Mouse (Mus musculus) kidney, adult 11 months (tissue): ENCODE measurements around the gene Cldn7.
"Not testable (repeated sequence)": the region's sequence is repeated elsewhere in the genome, so short reads cannot be mapped to it uniquely, and the experiment has no call there.

Source experiments
- DNase-seq: peaks from one replicate; pipeline ENCODE4 v3.0.0; 2022

The Cldn7 gene

DNA sequence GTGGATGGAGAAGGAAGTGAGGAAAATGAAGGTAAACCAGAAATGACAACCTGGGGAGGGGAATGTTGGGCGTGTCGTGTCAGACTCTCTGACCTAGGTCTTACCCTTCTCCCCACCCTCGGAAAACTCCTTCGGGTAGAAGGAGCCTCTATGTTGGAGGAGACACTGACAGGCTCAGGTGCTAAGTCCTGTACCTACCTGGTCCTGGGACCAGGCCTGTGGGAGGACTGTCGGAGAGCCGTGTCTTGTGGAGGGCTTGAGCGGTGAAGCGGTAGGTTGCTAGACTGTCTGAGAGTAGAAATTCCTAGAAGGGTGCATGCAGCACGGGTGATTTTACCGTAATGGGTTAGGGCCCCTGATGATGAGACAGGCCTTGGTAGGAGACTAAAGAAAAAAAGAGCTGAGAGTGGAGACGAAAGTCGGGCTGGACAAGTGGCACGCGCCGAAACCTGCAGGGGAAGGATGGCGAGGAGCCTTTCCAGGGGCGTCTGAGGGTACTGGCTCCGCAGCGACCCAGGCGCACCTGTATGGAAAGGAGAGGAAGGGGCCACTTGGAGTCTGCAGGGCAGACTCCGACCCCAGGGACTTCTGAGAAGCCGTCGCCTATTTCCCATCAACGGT lies at the start of gene Cldn7:
Cldn7 (plus strand) TSS at position 130 of the 621 bp plus-strand sequence.
- DNase-seq, result no peak

- DNase-seq, result no peak
Measured at GRCm38 (mm10) chr11:69914917-69915430, 49.6 kb upstream of the Cldn7 start.

- no peak for DNase-seq
Measured at GRCm38 (mm10) chr11:69915667-69916627, 48.6 kb upstream of the Cldn7 start.

GRCm38 (mm10) chr11:69916652-69917378 lies 47.8 kb upstream of the Cldn7 start:
- not testable (repeated sequence) for DNase-seq

GRCm38 (mm10) chr11:69917379-69917948 lies 47.1 kb upstream of the Cldn7 start:
- no peak for DNase-seq

DNA sequence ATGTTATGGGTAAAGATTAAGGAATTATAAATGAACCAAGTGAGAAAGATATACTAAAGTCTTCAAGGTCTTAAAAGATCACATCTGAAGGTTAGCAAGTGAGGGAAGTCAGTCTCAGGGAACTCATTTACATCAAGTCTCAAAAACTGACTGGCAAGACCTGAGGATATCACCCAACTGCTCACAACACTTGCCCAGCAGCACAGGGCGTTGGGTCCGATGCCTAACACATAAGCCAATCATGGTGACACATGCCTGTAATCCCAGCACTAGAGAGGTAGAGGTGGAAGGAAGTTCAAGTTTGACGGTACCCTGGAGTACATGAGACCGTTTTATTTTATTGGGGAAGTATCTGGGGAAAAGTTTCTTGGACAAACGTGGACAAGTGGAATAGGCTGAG lies 46.5 kb upstream of the Cldn7 start:
- DNase-seq, result no peak

DNA sequence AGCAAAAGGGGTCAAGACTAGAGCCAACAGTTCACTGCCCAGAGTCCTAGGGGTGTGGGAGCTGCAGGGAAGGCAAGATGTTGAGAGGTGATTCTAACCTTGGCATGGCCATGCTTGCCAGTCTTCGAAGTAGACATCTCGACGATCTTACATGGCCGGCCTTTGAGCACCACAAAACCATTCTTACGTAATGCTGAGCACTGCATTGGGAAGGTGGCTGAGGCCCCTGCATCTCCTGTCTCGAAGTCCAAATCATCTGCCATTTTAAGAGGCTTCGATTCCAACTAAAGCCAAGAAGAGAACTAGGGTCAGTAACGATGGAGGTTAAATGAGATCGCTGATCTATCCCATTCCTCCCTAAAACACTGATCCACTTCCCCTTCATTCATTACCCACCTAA lies 45.5 kb upstream of the Cldn7 start:
- no peak for DNase-seq

DNA sequence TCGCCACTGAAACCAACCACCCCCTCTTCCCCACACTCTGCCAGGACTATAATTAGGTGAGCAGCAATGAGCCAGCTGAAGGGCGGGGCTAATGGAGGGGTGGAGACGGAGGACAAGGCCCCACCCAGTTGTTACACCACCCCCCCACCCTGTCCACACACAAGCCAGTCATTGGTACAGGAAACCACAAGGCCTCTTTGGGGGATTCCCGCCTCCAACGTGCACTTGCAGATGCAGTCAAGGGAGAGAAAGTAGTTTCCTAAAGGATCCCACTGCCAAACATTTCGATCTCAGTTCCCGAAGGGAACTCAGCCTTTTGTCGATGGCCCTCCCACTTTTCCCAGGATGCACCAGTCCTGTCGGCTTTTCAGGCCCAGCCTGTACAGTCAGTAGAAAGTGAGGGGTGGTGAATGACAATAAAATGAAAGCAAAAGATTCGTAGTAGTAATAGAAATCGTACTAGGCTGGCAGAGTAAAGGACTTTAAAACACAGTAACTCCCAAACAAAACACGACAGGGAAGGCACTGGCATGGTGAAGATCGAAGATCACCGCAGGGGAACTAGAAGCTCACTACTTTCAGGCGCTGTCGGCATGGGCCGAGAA lies 44.8 kb upstream of the Cldn7 start:
- peak; percentile 84 for DNase-seq

- DNase-seq, result peak; percentile 59
Measured at GRCm38 (mm10) chr11:69920266-69921031, 44.1 kb upstream of the Cldn7 start.

- peak; percentile 100 for DNase-seq
Measured at GRCm38 (mm10) chr11:69921114-69922011, 43.2 kb upstream of the Cldn7 start, which contains the start of gene Eif5a. Gene Eif5a, minus strand, starts transcription at chr11:69921958.

- DNase-seq, result no peak
Measured at GRCm38 (mm10) chr11:69922012-69922756, 42.4 kb upstream of the Cldn7 start.

DNA sequence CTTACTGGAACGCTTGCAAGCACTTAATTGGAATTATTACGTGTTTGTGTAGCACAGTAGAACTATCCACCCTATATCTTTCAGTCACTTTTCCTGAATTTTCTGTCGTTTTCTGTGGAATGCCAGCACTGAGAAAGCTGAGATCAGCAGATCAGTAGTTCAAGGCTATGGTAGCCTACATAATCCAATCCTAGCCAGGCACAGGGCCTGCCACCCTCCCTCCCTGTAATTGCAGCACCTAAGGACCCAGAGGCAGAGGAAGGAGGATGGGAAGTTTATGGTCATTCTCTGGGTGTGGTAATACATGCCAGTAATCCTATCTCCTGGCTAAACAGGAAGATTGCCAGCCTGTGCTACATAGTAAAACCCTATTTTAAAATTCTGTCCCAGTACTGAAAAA lies 41.8 kb upstream of the Cldn7 start:
- no peak for DNase-seq

- no peak for DNase-seq
Measured at GRCm38 (mm10) chr11:69927501-69927900, 37.1 kb upstream of the Cldn7 start.

- DNase-seq, result no peak
Measured at GRCm38 (mm10) chr11:69929712-69930111, 34.9 kb upstream of the Cldn7 start.

- DNase-seq, result not testable (repeated sequence)
Measured at GRCm38 (mm10) chr11:69930176-69930575, 34.4 kb upstream of the Cldn7 start.

GRCm38 (mm10) chr11:69930967-69931537 lies 33.5 kb upstream of the Cldn7 start:
- no peak for DNase-seq

DNA sequence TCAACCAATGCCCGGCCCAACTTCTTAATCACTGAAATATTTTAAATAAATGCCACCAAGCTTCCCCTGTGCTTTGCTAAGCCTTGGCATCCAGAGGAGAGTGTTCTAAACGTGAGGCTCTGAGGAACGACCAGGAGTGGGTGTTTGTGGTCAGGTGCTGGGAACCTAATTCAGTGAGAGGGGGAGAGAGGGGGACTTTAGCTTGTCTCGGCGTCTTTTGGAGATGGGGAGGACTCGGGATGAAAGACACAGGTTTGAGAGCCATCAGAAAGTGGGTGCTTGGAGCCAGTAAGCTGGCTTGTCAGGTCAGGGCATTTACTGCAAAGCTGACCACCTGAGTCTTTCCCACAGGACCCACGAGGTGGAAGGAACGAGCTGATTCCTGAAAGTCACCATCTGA lies 32.8 kb upstream of the Cldn7 start:
- DNase-seq, result no peak

GRCm38 (mm10) chr11:69932254-69932653 lies 32.3 kb upstream of the Cldn7 start:
- DNase-seq, result no peak

- no peak for DNase-seq
Measured at GRCm38 (mm10) chr11:69933066-69933465, 31.5 kb upstream of the Cldn7 start.
